Mouse (Mus musculus): ENCODE measurements around the gene Zcchc7. TPM values are rescaled to one million over a fixed set of nuclear protein-coding genes. Genes with fewer than 3 reads are reported as not detected.

Gene Zcchc7
- 31.5 and 43.4 TPM in 2 replicates for polyA plus RNA-seq (2011; ENCODE audit: insufficient read depth, insufficient read length, low replicate concordance, missing spikeins)

DNA sequence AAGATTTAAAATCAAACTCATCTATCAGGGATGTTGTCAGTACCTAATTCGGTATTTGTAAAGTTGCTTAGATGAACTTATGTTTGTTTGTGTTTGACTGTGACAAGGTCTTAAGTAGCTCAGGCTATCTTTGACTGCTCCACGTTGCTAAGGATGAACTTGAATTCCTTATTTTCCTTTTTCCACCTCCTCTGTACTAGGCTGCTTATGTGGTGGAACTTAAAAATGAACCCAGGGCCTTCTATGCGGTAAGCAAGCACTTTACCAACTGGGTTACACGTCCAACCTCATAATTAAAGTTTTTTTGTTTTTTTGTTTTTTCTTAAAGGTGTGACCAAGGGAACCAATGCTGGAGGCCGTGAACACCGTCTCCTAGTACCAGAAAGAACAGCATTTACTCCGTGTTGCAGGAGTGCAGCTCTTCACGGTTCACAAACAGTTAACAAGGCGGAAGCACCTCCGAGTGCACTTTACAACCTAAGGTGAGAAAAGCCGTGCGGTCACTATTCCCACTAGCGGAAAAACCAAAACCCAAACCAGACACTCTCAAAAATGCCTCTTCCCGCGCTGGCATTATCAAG is at the start of gene Zcchc7:
Gene Zcchc7 (plus strand): TSS at position 325 of the 581 bp plus-strand sequence.
- Histone ChIP-seq H3K4me1 (ENCODE audit: control insufficient read depth, insufficient read depth, low read length) (no peaks in the 10 kb centered on the region), H3K4me3 (replicated peaks; ENCODE audit: control insufficient read depth, low read depth, low read length) (peak within 1 kb of the TSS; percentile 97), H3K27ac (ENCODE audit: control insufficient read depth, insufficient read depth, low read depth, low read length, poor library complexity) (peak within 1 kb of the TSS; percentile 98)
- no peak for TF ChIP-seq CTCF (IDR thresholded peaks at IDR 0.05; ENCODE audit: control insufficient read depth, insufficient read depth, low read length)
- no peak for TF ChIP-seq POLR2A (IDR thresholded peaks at IDR 0.05; ENCODE audit: borderline replicate concordance, control insufficient read depth, low read depth, low read length)
- WGBS = 7% methylated on average over 15 of the region's 15 CpGs

- Histone ChIP-seq H3K27ac (ENCODE audit: control insufficient read depth, insufficient read depth, low read depth, low read length, poor library complexity) (peak overlapping the region; percentile 75; the same call in 1 of the 2 replicates), H3K4me1 (ENCODE audit: control insufficient read depth, insufficient read depth, low read length) (no peaks in the 10 kb centered on the region; the same call in none of the 2 replicates), H3K4me3 (replicated peaks; ENCODE audit: control insufficient read depth, low read depth, low read length) (no peak overlapping the region)
- no peak for TF ChIP-seq POLR2A (IDR thresholded peaks at IDR 0.05; ENCODE audit: borderline replicate concordance, control insufficient read depth, low read depth, low read length)
- TF ChIP-seq CTCF (IDR thresholded peaks at IDR 0.05; ENCODE audit: control insufficient read depth, insufficient read depth, low read length) = no peak
- 2% methylated on average over 7 of the region's 7 CpGs for WGBS
Measured at GRCm38 (mm10) chr4:44705967-44706366, 49.7 kb upstream of the Zcchc7 start.

DNA sequence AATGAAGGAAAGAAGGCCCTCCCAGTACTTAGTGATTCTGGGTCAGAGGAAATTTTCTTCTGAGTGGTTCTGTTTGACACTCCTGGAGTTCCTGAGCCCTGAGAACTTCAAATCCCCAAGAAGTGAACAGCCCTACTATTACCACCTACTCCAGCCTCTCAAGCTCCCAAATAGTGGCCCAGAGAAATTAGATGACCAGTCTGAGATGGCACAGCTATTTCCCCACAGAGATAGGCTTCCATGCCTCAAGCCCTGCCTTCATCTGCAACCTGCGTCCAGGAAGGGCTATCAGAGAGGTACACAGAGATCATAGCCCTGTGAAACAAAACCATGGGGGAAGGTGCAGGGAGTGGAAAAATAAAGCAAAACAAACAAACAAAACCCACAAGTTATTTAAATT is 48.8 kb upstream of the Zcchc7 start:
- H3K27ac ChIP-seq (ENCODE audit: control insufficient read depth, insufficient read depth, low read depth, low read length, poor library complexity) = peak overlapping the region; percentile 22; the same call in 1 of the 2 replicates
- H3K4me3 ChIP-seq (replicated peaks; ENCODE audit: control insufficient read depth, low read depth, low read length) = peak overlapping the region; percentile 12
- no peak for TF ChIP-seq POLR2A (IDR thresholded peaks at IDR 0.05; ENCODE audit: borderline replicate concordance, control insufficient read depth, low read depth, low read length)
- no peak for TF ChIP-seq CTCF (IDR thresholded peaks at IDR 0.05; ENCODE audit: control insufficient read depth, insufficient read depth, low read length)
- WGBS = 18% methylated on average over 1 of the region's 1 CpGs
- no peaks in the 10 kb centered on the region; the same call in none of the 2 replicates for H3K4me1 ChIP-seq (ENCODE audit: control insufficient read depth, insufficient read depth, low read length)

DNA sequence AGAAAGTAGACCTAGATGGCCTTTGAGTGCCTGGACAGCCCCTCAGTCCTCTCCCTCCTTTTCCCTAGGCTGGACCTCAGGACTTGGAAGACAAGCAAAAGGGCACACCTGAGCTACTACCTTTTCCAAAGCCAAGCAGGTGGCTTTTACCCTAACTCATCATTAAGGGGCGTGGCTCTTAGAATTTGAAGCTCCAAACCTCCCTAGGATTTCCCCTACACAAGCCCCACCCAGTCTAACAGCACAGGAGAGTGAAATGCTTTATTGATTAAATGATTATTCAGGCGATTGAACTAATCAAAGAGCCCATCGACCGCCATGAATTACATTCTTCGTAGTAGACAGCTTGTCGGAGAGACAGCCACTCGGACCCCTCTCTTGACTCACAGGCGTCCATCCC is 47.4 kb upstream of the Zcchc7 start:
- TF ChIP-seq CTCF (IDR thresholded peaks at IDR 0.05; ENCODE audit: control insufficient read depth, insufficient read depth, low read length) (no peak), POLR2A (IDR thresholded peaks at IDR 0.05; ENCODE audit: borderline replicate concordance, control insufficient read depth, low read depth, low read length) (no peak)
- H3K4me1 ChIP-seq (ENCODE audit: control insufficient read depth, insufficient read depth, low read length) = no peaks in the 10 kb centered on the region; the same call in none of the 2 replicates
- peak overlapping the region; percentile 33 for H3K27ac ChIP-seq (ENCODE audit: control insufficient read depth, insufficient read depth, low read depth, low read length, poor library complexity)
- 54% methylated on average over 8 of the region's 8 CpGs for WGBS
- H3K4me3 ChIP-seq (replicated peaks; ENCODE audit: control insufficient read depth, low read depth, low read length) = peak overlapping the region; percentile 44

- TF ChIP-seq CTCF (IDR thresholded peaks at IDR 0.05; ENCODE audit: control insufficient read depth, insufficient read depth, low read length) (no peak), POLR2A (IDR thresholded peaks at IDR 0.05; ENCODE audit: borderline replicate concordance, control insufficient read depth, low read depth, low read length) (no peak)
- Histone ChIP-seq H3K27ac (ENCODE audit: control insufficient read depth, insufficient read depth, low read depth, low read length, poor library complexity) (peak overlapping the region; percentile 24; the same call in 1 of the 2 replicates), H3K4me3 (replicated peaks; ENCODE audit: control insufficient read depth, low read depth, low read length) (peak overlapping the region; percentile 54), H3K4me1 (ENCODE audit: control insufficient read depth, insufficient read depth, low read length) (no peaks in the 10 kb centered on the region; the same call in none of the 2 replicates)
Measured at GRCm38 (mm10) chr4:44709091-44709695, 46.5 kb upstream of the Zcchc7 start.

DNA sequence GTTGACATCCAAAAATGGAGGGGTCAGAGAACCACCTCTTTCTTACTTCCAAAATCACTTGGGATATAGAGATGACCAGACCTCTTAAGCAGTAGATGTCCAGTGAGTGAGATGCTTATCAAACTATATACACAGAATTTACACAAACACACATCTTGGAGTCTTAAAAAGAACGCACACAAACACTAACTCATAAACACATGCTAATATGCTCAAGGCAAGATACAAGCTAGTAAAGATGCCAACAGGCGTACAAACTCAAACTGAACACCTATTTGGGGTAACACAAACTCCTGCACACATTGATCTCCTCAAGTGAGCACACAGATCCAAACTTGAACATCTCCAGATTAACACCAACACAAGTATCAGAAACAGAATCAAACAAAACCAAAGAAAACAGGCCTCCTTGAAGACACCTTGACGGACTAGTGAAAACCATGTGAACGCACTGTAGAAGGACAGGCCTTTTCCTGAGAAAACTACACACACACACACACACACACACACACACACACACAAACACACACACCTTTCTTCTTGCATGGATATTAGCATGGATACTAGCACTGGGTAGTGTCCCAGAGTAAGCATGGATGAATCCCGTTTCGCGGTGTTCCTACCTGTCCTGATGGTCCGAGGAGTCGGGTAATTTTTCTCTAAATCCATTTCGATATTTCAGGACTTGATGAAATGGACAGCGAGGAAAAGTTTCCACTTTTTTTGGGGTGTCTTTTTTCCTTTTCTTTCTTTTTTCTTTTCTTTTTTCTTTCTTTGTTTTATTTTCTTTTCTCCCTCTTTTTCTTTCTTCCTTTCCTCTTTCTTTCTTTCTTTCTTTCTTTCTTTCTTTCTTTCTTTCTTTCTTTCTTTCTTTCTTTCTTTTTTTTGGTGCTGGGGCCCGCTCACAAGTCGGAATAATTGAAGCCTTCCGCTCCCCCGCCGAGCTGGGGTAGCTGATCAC is 45.7 kb upstream of the Zcchc7 start, which contains the start of gene Pax5:
Gene Pax5 (minus strand): TSS at position 748 of the 961 bp plus-strand sequence.
- no peaks in the 10 kb centered on the region; the same call in 1 of the 2 replicates for H3K4me1 ChIP-seq (ENCODE audit: control insufficient read depth, insufficient read depth, low read length)
- TF ChIP-seq CTCF (IDR thresholded peaks at IDR 0.05; ENCODE audit: control insufficient read depth, insufficient read depth, low read length) = no peak

GRCm38 (mm10) chr4:44710701-44711097 is 45.0 kb upstream of the Zcchc7 start:
- WGBS = 5% methylated on average over 30 of the region's 30 CpGs
- no peaks in the 10 kb centered on the region; the same call in 1 of the 2 replicates for H3K4me1 ChIP-seq (ENCODE audit: control insufficient read depth, insufficient read depth, low read length)
- TF ChIP-seq POLR2A (IDR thresholded peaks at IDR 0.05; ENCODE audit: borderline replicate concordance, control insufficient read depth, low read depth, low read length) (peak; percentile 83; the same call in 1 of the 2 replicates), CTCF (IDR thresholded peaks at IDR 0.05; ENCODE audit: control insufficient read depth, insufficient read depth, low read length) (no peak)
- peak overlapping the region; percentile 97 for H3K27ac ChIP-seq (ENCODE audit: control insufficient read depth, insufficient read depth, low read depth, low read length, poor library complexity)
- peak overlapping the region; percentile 57 for H3K4me3 ChIP-seq (replicated peaks; ENCODE audit: control insufficient read depth, low read depth, low read length)

More for the DNA sequence above, 45.7 kb upstream of the Zcchc7 start, which contains the start of gene Pax5:
- Histone ChIP-seq H3K27ac (ENCODE audit: control insufficient read depth, insufficient read depth, low read depth, low read length, poor library complexity) (peak within 1 kb of the TSS; percentile 97), H3K4me3 (replicated peaks; ENCODE audit: control insufficient read depth, low read depth, low read length) (peak within 1 kb of the TSS; percentile 57)
- 36% methylated on average over 16 of the region's 16 CpGs for WGBS

Measured in bone marrow, adult 2 months (tissue).